Mouse (Mus musculus): ENCODE data around the gene Srp54a. TPM values are rescaled to one million over a fixed set of nuclear protein-coding genes. Genes with fewer than 3 reads are reported as not detected.
"Not testable (repeated sequence)": the region's sequence is repeated elsewhere in the genome, so short reads cannot be mapped to it uniquely, and the experiment has no call there.

Srp54a gene
- total RNA-seq, 2 experiments from 2014 or later = 91.1 to 95.7 TPM

- DNase-seq (ENCODE audit: low spot score in 2 of 2); intact Hi-C loops (cut with DNase I): not testable (repeated sequence)
Observed at GRCm38 (mm10) chr12:55112616-55113015, 32.6 kb downstream of the Srp54a start.

- intact Hi-C loops (cut with DNase I); DNase-seq (ENCODE audit: low spot score in 2 of 2): not testable (repeated sequence)
Observed at GRCm38 (mm10) chr12:55124242-55124641, 44.2 kb downstream of the Srp54a start, which contains the start of gene Fam177a. Fam177a (plus strand) TSS chr12:55124469.

GRCm38 (mm10) chr12:55124731-55125130, 44.7 kb downstream of the Srp54a start:
- intact Hi-C loops (cut with DNase I); DNase-seq (ENCODE audit: low spot score in 2 of 2): not testable (repeated sequence)

- intact Hi-C loops (cut with DNase I); DNase-seq (ENCODE audit: low spot score in 2 of 2): not testable (repeated sequence)
Observed at GRCm38 (mm10) chr12:55135540-55135939, 55.5 kb downstream of the Srp54a start.

- intact Hi-C loops (cut with DNase I); DNase-seq (ENCODE audit: low spot score in 2 of 2): not testable (repeated sequence)
Observed at GRCm38 (mm10) chr12:55137859-55138258, 57.8 kb downstream of the Srp54a start.

- DNase-seq (ENCODE audit: low spot score in 2 of 2); intact Hi-C loops (cut with DNase I): not testable (repeated sequence)
Observed at GRCm38 (mm10) chr12:55154559-55155448, 74.7 kb downstream of the Srp54a start, which contains the start of gene Srp54b. Srp54b (plus strand) TSS chr12:55155104.

- intact Hi-C loops (cut with DNase I); DNase-seq (ENCODE audit: low spot score in 2 of 2): not testable (repeated sequence)
Observed at GRCm38 (mm10) chr12:55155449-55155783, 75.4 kb downstream of the Srp54a start.

Other genes with a start within 250 kb of the Srp54a start
- 100 to 1,000 TPM; 111 to 116 TPM for gene Cfl2, start 217.4 kb upstream of the Srp54a start, total RNA-seq (2021)
- gene Gm20403, start 93.7 kb upstream of the Srp54a start, total RNA-seq (2021) = not detected
- gene Baz1a, start 65.9 kb upstream of the Srp54a start, total RNA-seq (2021) = 1 to 10 TPM; 3.5 to 5.1 TPM
- gene 2700097O09Rik, start 152 bp upstream of the Srp54a start, total RNA-seq (2021) = 1 to 10 TPM; 8.4 to 9.6 TPM
- 10 to 100 TPM; 18.0 to 19.4 TPM for gene Fam177a, start 44.2 kb downstream of the Srp54a start, total RNA-seq (2021)
- gene Srp54b, start 74.8 kb downstream of the Srp54a start, total RNA-seq (2021) = 10 to 100 TPM; 53.7 to 57.4 TPM
- gene 1700047I17Rik2, start 119.3 kb downstream of the Srp54a start, total RNA-seq (2021) = under 1 TPM; 0.39 to 0.44 TPM
- 10 to 100 TPM; 34.5 to 38.0 TPM for gene Srp54c, start 149.9 kb downstream of the Srp54a start, total RNA-seq (2021)
- 1 to 10 TPM; 8.9 to 9.0 TPM for gene 1110008L16Rik, start 219.3 kb downstream of the Srp54a start, total RNA-seq (2021)
- 10 to 100 TPM; 11.4 to 13.9 TPM for gene Ppp2r3c, start 222.7 kb downstream of the Srp54a start, total RNA-seq (2021)